Mouse (Mus musculus) embryonic facial prominence, embryonic 15.5 days (tissue): Measurements from ENCODE around the gene Nacad. TPM values are rescaled to one million over a fixed set of nuclear protein-coding genes. Genes with fewer than 3 reads are reported as not detected.
A peak's percentile ranks its signal among the peaks of the same experiment; 100 is the strongest.

ENCODE experiments used
- ATAC-seq: fragments of 200-750 bp; cut with Nextera tagmentation; 2 replicates; pipeline ENCODE4 v1.8.0; 2017; ENCODE audit warnings: low read depth, moderate TSS enrichment; ENCODE audit not compliant: insufficient number of reproducible peaks, low FRiP score, low TSS enrichment
- H3K27ac ChIP-seq: fragments of 300-500 bp; sonication (generic); replicated peaks from 2 replicates; pipeline ENCODE4 v1.5.1; 2015; ENCODE audit warnings: mild to moderate bottlenecking, inconsistent platforms
- H3K27me3 ChIP-seq: fragments of 300-500 bp; sonication (generic); 2 replicates; pipeline ENCODE4 v1.6.1; 2015; ENCODE audit warnings: inconsistent platforms
- H3K36me3 ChIP-seq: fragments of 300-500 bp; sonication (generic); 2 replicates; pipeline ENCODE4 v1.6.1; 2015; ENCODE audit warnings: mild to moderate bottlenecking, inconsistent platforms
- H3K4me1 ChIP-seq: fragments of 300-500 bp; sonication (generic); 2 replicates; pipeline ENCODE4 v1.6.1; 2015; ENCODE audit warnings: inconsistent platforms
- H3K4me2 ChIP-seq: fragments of 300-500 bp; sonication (generic); replicated peaks from 2 replicates; pipeline ENCODE4 v1.6.1; 2015; ENCODE audit warnings: mild to moderate bottlenecking, inconsistent platforms
- H3K4me3 ChIP-seq: fragments of 300-500 bp; sonication (generic); replicated peaks from 2 replicates; pipeline ENCODE4 v1.5.1; 2015; ENCODE audit warnings: mild to moderate bottlenecking, inconsistent platforms
- H3K9ac ChIP-seq: fragments of 300-500 bp; sonication (generic); 2 replicates; pipeline ENCODE4 v1.6.1; 2015; ENCODE audit warnings: inconsistent platforms
- H3K9me3 ChIP-seq: fragments of 300-500 bp; sonication (generic); replicated peaks from 2 replicates; pipeline ENCODE4 v1.6.1; 2016; ENCODE audit warnings: inconsistent platforms
- WGBS: fragments of 180-500 bp; shearing (Covaris S2); methylation state at CpG from one replicate; pipeline ENCODE4 v1.1.7; 2015; 5-methylcytosine and 5-hydroxymethylcytosine counted together
- polyA plus RNA-seq: library from polyadenylated mRNA; unstranded; fragments of >200 nt; fragmentation: Nextera tagmentation; extraction: Ambion mirVana; gene quantifications from 2 replicates; pipeline ENCODE4 v1.2.1, GENCODE M21; 2015

The Nacad gene
- polyA plus RNA-seq, 1 experiment from 2014 or later = 2.2 TPM

GRCm38 (mm10) chr11:6569410-6569777 is 36.5 kb downstream of the Nacad start:
- Histone ChIP-seq H3K36me3 (peaks cover 30% of the 10 kb centered on the region; the same call in 1 of the 2 replicates), H3K9ac (no peak overlapping the region), H3K27me3 (no peaks in the 10 kb centered on the region), H3K4me3 (no peak overlapping the region), H3K4me1 (peaks cover 10% of the 10 kb centered on the region), H3K27ac (no peak overlapping the region), H3K4me2 (no peak overlapping the region), H3K9me3 (no peaks in the 10 kb centered on the region)
- ATAC-seq = no peak
- WGBS = 41% methylated on average over 3 of the region's 3 CpGs

GRCm38 (mm10) chr11:6568584-6569409 is 37.1 kb downstream of the Nacad start:
- Histone ChIP-seq H3K36me3 (peaks cover 29% of the 10 kb centered on the region; the same call in 1 of the 2 replicates), H3K4me1 (peaks cover 10% of the 10 kb centered on the region), H3K27me3 (no peaks in the 10 kb centered on the region), H3K9me3 (no peaks in the 10 kb centered on the region), H3K27ac (no peak overlapping the region; the same call in 1 of the 2 replicates), H3K4me3 (no peak overlapping the region), H3K9ac (no peak overlapping the region), H3K4me2 (no peak overlapping the region)
- 58% methylated on average over 11 of the region's 11 CpGs for WGBS
- no peak for ATAC-seq

GRCm38 (mm10) chr11:6567951-6568350 is 37.9 kb downstream of the Nacad start:
- H3K27me3 ChIP-seq = no peaks in the 10 kb centered on the region
- ATAC-seq = no peak
- WGBS = 83% methylated on average over 8 of the region's 8 CpGs
- no peaks in the 10 kb centered on the region for H3K9me3 ChIP-seq
- H3K36me3 ChIP-seq = peaks cover 26% of the 10 kb centered on the region; the same call in 1 of the 2 replicates
- peaks cover 10% of the 10 kb centered on the region for H3K4me1 ChIP-seq
- no peak overlapping the region for H3K9ac ChIP-seq
- H3K27ac ChIP-seq = no peak overlapping the region
- no peak overlapping the region for H3K4me3 ChIP-seq
- no peak overlapping the region for H3K4me2 ChIP-seq

- 78% methylated on average over 4 of the region's 4 CpGs for WGBS
Measured at GRCm38 (mm10) chr11:6566496-6566895, 39.4 kb downstream of the Nacad start.

GRCm38 (mm10) chr11:6563201-6563600 is 42.7 kb downstream of the Nacad start:
- H3K9ac ChIP-seq = no peak overlapping the region
- H3K9me3 ChIP-seq = no peaks in the 10 kb centered on the region
- no peak overlapping the region for H3K4me3 ChIP-seq
- H3K4me2 ChIP-seq = no peak overlapping the region
- peaks cover 13% of the 10 kb centered on the region for H3K4me1 ChIP-seq
- H3K27me3 ChIP-seq = no peaks in the 10 kb centered on the region
- H3K36me3 ChIP-seq = peaks cover 4% of the 10 kb centered on the region; the same call in 1 of the 2 replicates
- no peak overlapping the region for H3K27ac ChIP-seq
- ATAC-seq = no peak
- 92% methylated on average over 4 of the region's 4 CpGs for WGBS

More at GRCm38 (mm10) chr11:6566496-6566895, 39.4 kb downstream of the Nacad start:
- H3K27ac ChIP-seq = no peak overlapping the region
- H3K9me3 ChIP-seq = no peaks in the 10 kb centered on the region
- no peak overlapping the region for H3K9ac ChIP-seq
- H3K36me3 ChIP-seq = peaks cover 17% of the 10 kb centered on the region; the same call in 1 of the 2 replicates
- ATAC-seq = no peak
- peaks cover 14% of the 10 kb centered on the region for H3K4me1 ChIP-seq
- H3K4me3 ChIP-seq = no peak overlapping the region
- no peak overlapping the region for H3K4me2 ChIP-seq
- H3K27me3 ChIP-seq = no peaks in the 10 kb centered on the region

GRCm38 (mm10) chr11:6562359-6562758 is 43.5 kb downstream of the Nacad start:
- Histone ChIP-seq H3K4me2 (no peak overlapping the region), H3K9me3 (no peaks in the 10 kb centered on the region), H3K4me3 (no peak overlapping the region), H3K36me3 (peaks cover 8% of the 10 kb centered on the region; the same call in 1 of the 2 replicates), H3K27me3 (no peaks in the 10 kb centered on the region), H3K27ac (no peak overlapping the region), H3K4me1 (peaks cover 13% of the 10 kb centered on the region), H3K9ac (no peak overlapping the region)
- 84% methylated on average over 6 of the region's 6 CpGs for WGBS
- no peak for ATAC-seq

GRCm38 (mm10) chr11:6561474-6561873 is 44.4 kb downstream of the Nacad start:
- ATAC-seq = no peak
- no peak overlapping the region for H3K9ac ChIP-seq
- 77% methylated on average over 4 of the region's 4 CpGs for WGBS
- H3K27ac ChIP-seq = no peak overlapping the region
- H3K9me3 ChIP-seq = no peaks in the 10 kb centered on the region
- no peak overlapping the region for H3K4me2 ChIP-seq
- no peaks in the 10 kb centered on the region for H3K27me3 ChIP-seq
- H3K4me1 ChIP-seq = peaks cover 13% of the 10 kb centered on the region
- H3K4me3 ChIP-seq = no peak overlapping the region
- peaks cover 13% of the 10 kb centered on the region; the same call in 1 of the 2 replicates for H3K36me3 ChIP-seq

GRCm38 (mm10) chr11:6560655-6561360 is 45.0 kb downstream of the Nacad start:
- WGBS = 68% methylated on average over 13 of the region's 13 CpGs
- peaks cover 13% of the 10 kb centered on the region for H3K4me1 ChIP-seq
- H3K27ac ChIP-seq = 0 out of 2 replicates have a peak overlapping the region, but pooled peaks have one; percentile 34

GRCm38 (mm10) chr11:6559996-6560395 is 45.9 kb downstream of the Nacad start:
- Histone ChIP-seq H3K36me3 (peaks cover 13% of the 10 kb centered on the region; the same call in 1 of the 2 replicates), H3K4me2 (no peak overlapping the region), H3K4me3 (no peak overlapping the region), H3K27me3 (no peaks in the 10 kb centered on the region), H3K9me3 (no peaks in the 10 kb centered on the region), H3K27ac (no peak overlapping the region), H3K4me1 (peaks cover 13% of the 10 kb centered on the region), H3K9ac (no peak overlapping the region)
- WGBS = 76% methylated on average over 2 of the region's 2 CpGs
- no peak for ATAC-seq

More at GRCm38 (mm10) chr11:6560655-6561360, 45.0 kb downstream of the Nacad start:
- Histone ChIP-seq H3K4me2 (no peak overlapping the region), H3K4me3 (no peak overlapping the region), H3K27me3 (no peaks in the 10 kb centered on the region), H3K36me3 (peaks cover 13% of the 10 kb centered on the region; the same call in 1 of the 2 replicates), H3K9ac (no peak overlapping the region), H3K9me3 (no peaks in the 10 kb centered on the region)
- ATAC-seq = no peak

GRCm38 (mm10) chr11:6558234-6558633 is 47.6 kb downstream of the Nacad start:
- Histone ChIP-seq H3K4me2 (no peak overlapping the region), H3K36me3 (0 out of 2 replicates have a peak, but pooled peaks cover 8% of the 10 kb centered on the region), H3K9me3 (no peaks in the 10 kb centered on the region), H3K9ac (no peak overlapping the region), H3K27me3 (no peaks in the 10 kb centered on the region), H3K4me3 (no peak overlapping the region), H3K27ac (no peak overlapping the region), H3K4me1 (peaks cover 13% of the 10 kb centered on the region)
- no peak for ATAC-seq
- 85% methylated on average over 3 of the region's 3 CpGs for WGBS

- no peak overlapping the region for H3K4me3 ChIP-seq
- H3K9me3 ChIP-seq = no peaks in the 10 kb centered on the region
- H3K36me3 ChIP-seq = peaks cover 5% of the 10 kb centered on the region; the same call in 1 of the 2 replicates
- peaks cover 15% of the 10 kb centered on the region for H3K4me1 ChIP-seq
- H3K4me2 ChIP-seq = no peak overlapping the region
- H3K9ac ChIP-seq = no peak overlapping the region
- no peak for ATAC-seq
- 86% methylated on average over 3 of the region's 3 CpGs for WGBS
- H3K27ac ChIP-seq = no peak overlapping the region
- no peaks in the 10 kb centered on the region for H3K27me3 ChIP-seq
Measured at GRCm38 (mm10) chr11:6550201-6550600, 55.7 kb downstream of the Nacad start.
